Mouse (Mus musculus): Measurements from ENCODE around the gene Pex7. TPM values are rescaled to one million over a fixed set of nuclear protein-coding genes. Genes with fewer than 3 reads are reported as not detected.
A peak's percentile ranks its signal among the peaks of the same experiment; 100 is the strongest.

Gene Pex7
- polyA plus RNA-seq, 1 experiment from 2014 or later: 32.8 TPM

GRCm38 (mm10) chr10:19924256-19924655 lies 16.8 kb upstream of the Pex7 start:
- 70% methylated on average over 2 of the region's 2 CpGs for WGBS
- Histone ChIP-seq H3K27ac (ENCODE audit: low read length) (no peak overlapping the region), H3K9me3 (replicated peaks; ENCODE audit: control insufficient read depth, low read length, poor library complexity, severe bottlenecking) (no peaks in the 10 kb centered on the region), H3K4me3 (ENCODE audit: low read depth, low read length) (no peak overlapping the region), H3K4me2 (ENCODE audit: low read length) (no peak overlapping the region), H3K4me1 (ENCODE audit: control insufficient read depth, insufficient read depth, low read length) (no peaks in the 10 kb centered on the region), H3K36me3 (ENCODE audit: control insufficient read depth, insufficient read depth, low read length) (no peaks in the 10 kb centered on the region), H3K27me3 (ENCODE audit: control insufficient read depth, insufficient read depth, low read depth, low read length) (no peaks in the 10 kb centered on the region; the same call in 1 of the 2 replicates), H3K9ac (ENCODE audit: low read depth, low read length) (no peak overlapping the region)
- no peak for ATAC-seq

- H3K4me3 ChIP-seq (ENCODE audit: low read depth, low read length): no peak overlapping the region
- WGBS: 61% methylated on average over 4 of the region's 4 CpGs
- no peaks in the 10 kb centered on the region; the same call in 1 of the 2 replicates for H3K27me3 ChIP-seq (ENCODE audit: control insufficient read depth, insufficient read depth, low read depth, low read length)
- no peaks in the 10 kb centered on the region for H3K4me1 ChIP-seq (ENCODE audit: control insufficient read depth, insufficient read depth, low read length)
- no peak overlapping the region for H3K27ac ChIP-seq (ENCODE audit: low read length)
- no peaks in the 10 kb centered on the region for H3K9me3 ChIP-seq (replicated peaks; ENCODE audit: control insufficient read depth, low read length, poor library complexity, severe bottlenecking)
- H3K9ac ChIP-seq (ENCODE audit: low read depth, low read length): no peak overlapping the region
- ATAC-seq: no peak
- no peaks in the 10 kb centered on the region for H3K36me3 ChIP-seq (ENCODE audit: control insufficient read depth, insufficient read depth, low read length)
- H3K4me2 ChIP-seq (ENCODE audit: low read length): no peak overlapping the region
These were observed 14.9 kb upstream of the Pex7 start for GRCm38 (mm10) chr10:19922410-19922809.

DNA sequence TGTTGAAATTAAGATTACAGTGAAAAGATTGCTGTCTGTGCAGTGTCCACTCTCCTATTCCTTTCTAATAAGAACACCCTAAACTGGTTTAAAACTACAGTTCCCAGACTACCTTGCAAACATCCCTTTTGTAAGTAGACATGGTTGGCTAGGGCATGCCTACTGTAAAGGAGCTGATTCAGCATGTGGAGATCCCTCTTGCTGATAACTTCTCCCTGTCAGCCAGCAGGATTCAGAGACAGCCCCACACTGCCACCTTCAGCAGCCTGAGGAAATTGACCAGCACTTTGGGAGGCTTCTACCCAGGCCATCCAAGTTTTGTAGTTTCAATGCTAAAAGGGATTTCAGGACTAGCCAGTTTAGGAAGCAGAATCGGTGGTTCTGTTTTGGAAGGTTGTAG lies 7.8 kb upstream of the Pex7 start:
- H3K4me3 ChIP-seq (ENCODE audit: low read depth, low read length): no peak overlapping the region
- no peaks in the 10 kb centered on the region for H3K27me3 ChIP-seq (ENCODE audit: control insufficient read depth, insufficient read depth, low read depth, low read length)
- no peak overlapping the region for H3K27ac ChIP-seq (ENCODE audit: low read length)
- peak; percentile 92 for ATAC-seq
- H3K4me1 ChIP-seq (ENCODE audit: control insufficient read depth, insufficient read depth, low read length): no peaks in the 10 kb centered on the region
- no peak overlapping the region for H3K4me2 ChIP-seq (ENCODE audit: low read length)
- no peaks in the 10 kb centered on the region for H3K36me3 ChIP-seq (ENCODE audit: control insufficient read depth, insufficient read depth, low read length)
- no peaks in the 10 kb centered on the region for H3K9me3 ChIP-seq (replicated peaks; ENCODE audit: control insufficient read depth, low read length, poor library complexity, severe bottlenecking)
- 57% methylated on average over 1 of the region's 1 CpGs for WGBS
- H3K9ac ChIP-seq (ENCODE audit: low read depth, low read length): no peak overlapping the region

DNA sequence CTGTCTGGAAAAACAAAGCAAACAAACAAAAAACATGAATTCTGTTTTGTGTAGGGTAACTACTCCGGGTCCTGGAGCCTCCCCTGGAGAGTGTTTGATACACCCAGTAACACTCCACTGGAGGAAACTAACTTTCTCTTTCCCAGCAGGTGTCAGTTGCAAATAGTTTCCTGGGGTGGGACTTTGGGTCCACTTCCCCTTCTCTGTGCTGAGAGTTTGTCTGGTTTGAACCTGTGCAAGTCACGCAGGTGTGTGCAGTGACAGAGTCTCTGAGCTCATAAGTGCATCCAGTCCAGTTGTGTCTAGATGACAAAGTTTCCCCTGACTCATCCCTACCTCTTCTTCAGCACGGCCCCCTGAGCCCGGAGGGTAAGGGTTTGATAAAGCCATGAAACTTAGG lies 6.3 kb upstream of the Pex7 start:
- H3K4me2 ChIP-seq (ENCODE audit: low read length): no peak overlapping the region
- H3K4me3 ChIP-seq (ENCODE audit: low read depth, low read length): no peak overlapping the region
- H3K27me3 ChIP-seq (ENCODE audit: control insufficient read depth, insufficient read depth, low read depth, low read length): no peaks in the 10 kb centered on the region
- H3K9ac ChIP-seq (ENCODE audit: low read depth, low read length): no peak overlapping the region
- H3K9me3 ChIP-seq (replicated peaks; ENCODE audit: control insufficient read depth, low read length, poor library complexity, severe bottlenecking): no peaks in the 10 kb centered on the region
- ATAC-seq: no peak
- WGBS: 87% methylated on average over 4 of the region's 4 CpGs
- H3K4me1 ChIP-seq (ENCODE audit: control insufficient read depth, insufficient read depth, low read length): no peaks in the 10 kb centered on the region
- H3K27ac ChIP-seq (ENCODE audit: low read length): no peak overlapping the region
- no peaks in the 10 kb centered on the region for H3K36me3 ChIP-seq (ENCODE audit: control insufficient read depth, insufficient read depth, low read length)

DNA sequence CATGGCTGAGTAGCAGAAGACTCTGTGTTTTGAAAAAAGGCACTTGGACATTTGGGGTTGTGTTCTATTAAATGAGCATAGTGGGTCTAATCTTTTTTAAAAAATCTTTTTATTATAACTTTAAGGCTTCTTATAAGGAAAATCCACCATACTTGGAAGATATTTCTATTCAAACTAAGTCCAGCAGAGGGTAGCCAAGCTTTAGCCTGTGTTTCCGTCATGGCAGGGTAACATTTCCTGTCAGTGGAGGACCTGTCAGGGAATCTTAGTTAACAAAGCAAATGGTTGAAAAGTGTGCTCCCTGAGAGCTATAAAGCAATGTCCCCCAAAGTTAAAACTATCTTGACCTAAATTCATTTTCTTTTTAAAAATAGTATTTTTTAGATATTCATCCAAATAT lies 4.1 kb upstream of the Pex7 start:
- no peaks in the 10 kb centered on the region for H3K27me3 ChIP-seq (ENCODE audit: control insufficient read depth, insufficient read depth, low read depth, low read length)
- no peaks in the 10 kb centered on the region for H3K9me3 ChIP-seq (replicated peaks; ENCODE audit: control insufficient read depth, low read length, poor library complexity, severe bottlenecking)
- H3K36me3 ChIP-seq (ENCODE audit: control insufficient read depth, insufficient read depth, low read length): no peaks in the 10 kb centered on the region
- no peak overlapping the region for H3K9ac ChIP-seq (ENCODE audit: low read depth, low read length)
- no peak for ATAC-seq
- no peak overlapping the region for H3K27ac ChIP-seq (ENCODE audit: low read length)
- no peak overlapping the region for H3K4me2 ChIP-seq (ENCODE audit: low read length)
- H3K4me1 ChIP-seq (ENCODE audit: control insufficient read depth, insufficient read depth, low read length): no peaks in the 10 kb centered on the region; the same call in 1 of the 2 replicates
- WGBS: 20% methylated on average over 1 of the region's 1 CpGs
- no peak overlapping the region for H3K4me3 ChIP-seq (ENCODE audit: low read depth, low read length)

GRCm38 (mm10) chr10:19910516-19910915 lies 3.0 kb upstream of the Pex7 start:
- Histone ChIP-seq H3K36me3 (ENCODE audit: control insufficient read depth, insufficient read depth, low read length) (no peaks in the 10 kb centered on the region), H3K4me2 (ENCODE audit: low read length) (no peak overlapping the region), H3K9me3 (replicated peaks; ENCODE audit: control insufficient read depth, low read length, poor library complexity, severe bottlenecking) (no peaks in the 10 kb centered on the region), H3K27ac (ENCODE audit: low read length) (no peak overlapping the region), H3K4me1 (ENCODE audit: control insufficient read depth, insufficient read depth, low read length) (no peaks in the 10 kb centered on the region; the same call in 1 of the 2 replicates), H3K4me3 (ENCODE audit: low read depth, low read length) (no peak overlapping the region), H3K27me3 (ENCODE audit: control insufficient read depth, insufficient read depth, low read depth, low read length) (no peaks in the 10 kb centered on the region), H3K9ac (ENCODE audit: low read depth, low read length) (no peak overlapping the region)
- no peak for ATAC-seq
- 93% methylated on average over 2 of the region's 2 CpGs for WGBS

- 0 out of 2 replicates have a peak, but pooled peaks have one; percentile 23 for ATAC-seq
- WGBS: 84% methylated on average over 2 of the region's 2 CpGs
- no peaks in the 10 kb centered on the region for H3K9me3 ChIP-seq (replicated peaks; ENCODE audit: control insufficient read depth, low read length, poor library complexity, severe bottlenecking)
These were observed 587 bp upstream of the Pex7 start for GRCm38 (mm10) chr10:19908076-19908475.

GRCm38 (mm10) chr10:19904077-19904820 lies 3.2 kb downstream of the Pex7 start:
- no peaks in the 10 kb centered on the region for H3K9me3 ChIP-seq (replicated peaks; ENCODE audit: control insufficient read depth, low read length, poor library complexity, severe bottlenecking)
- 82% methylated on average over 13 of the region's 13 CpGs for WGBS
- H3K27ac ChIP-seq (ENCODE audit: low read length): no peak overlapping the region
- no peak overlapping the region for H3K9ac ChIP-seq (ENCODE audit: low read depth, low read length)
- H3K36me3 ChIP-seq (ENCODE audit: control insufficient read depth, insufficient read depth, low read length): no peaks in the 10 kb centered on the region
- H3K4me2 ChIP-seq (ENCODE audit: low read length): no peak overlapping the region
- no peak overlapping the region for H3K4me3 ChIP-seq (ENCODE audit: low read depth, low read length)
- H3K4me1 ChIP-seq (ENCODE audit: control insufficient read depth, insufficient read depth, low read length): no peaks in the 10 kb centered on the region; the same call in 1 of the 2 replicates
- ATAC-seq: no peak
- no peaks in the 10 kb centered on the region for H3K27me3 ChIP-seq (ENCODE audit: control insufficient read depth, insufficient read depth, low read depth, low read length)

More at GRCm38 (mm10) chr10:19908076-19908475, 587 bp upstream of the Pex7 start:
- H3K27me3 ChIP-seq (ENCODE audit: control insufficient read depth, insufficient read depth, low read depth, low read length): no peaks in the 10 kb centered on the region
- H3K36me3 ChIP-seq (ENCODE audit: control insufficient read depth, insufficient read depth, low read length): no peaks in the 10 kb centered on the region
- H3K27ac ChIP-seq (ENCODE audit: low read length): no peak overlapping the region
- H3K4me1 ChIP-seq (ENCODE audit: control insufficient read depth, insufficient read depth, low read length): no peaks in the 10 kb centered on the region; the same call in 1 of the 2 replicates
- no peak overlapping the region for H3K9ac ChIP-seq (ENCODE audit: low read depth, low read length)
- H3K4me2 ChIP-seq (ENCODE audit: low read length): no peak overlapping the region
- no peak overlapping the region for H3K4me3 ChIP-seq (ENCODE audit: low read depth, low read length)

- no peaks in the 10 kb centered on the region for H3K36me3 ChIP-seq (ENCODE audit: control insufficient read depth, insufficient read depth, low read length)
- no peak overlapping the region for H3K4me2 ChIP-seq (ENCODE audit: low read length)
- H3K27me3 ChIP-seq (ENCODE audit: control insufficient read depth, insufficient read depth, low read depth, low read length): no peaks in the 10 kb centered on the region
- 77% methylated on average over 7 of the region's 7 CpGs for WGBS
- no peaks in the 10 kb centered on the region; the same call in 1 of the 2 replicates for H3K4me1 ChIP-seq (ENCODE audit: control insufficient read depth, insufficient read depth, low read length)
- no peak overlapping the region for H3K27ac ChIP-seq (ENCODE audit: low read length)
- ATAC-seq: no peak
- H3K9me3 ChIP-seq (replicated peaks; ENCODE audit: control insufficient read depth, low read length, poor library complexity, severe bottlenecking): no peaks in the 10 kb centered on the region
- no peak overlapping the region for H3K4me3 ChIP-seq (ENCODE audit: low read depth, low read length)
- H3K9ac ChIP-seq (ENCODE audit: low read depth, low read length): no peak overlapping the region
These were observed 5.5 kb downstream of the Pex7 start for GRCm38 (mm10) chr10:19901992-19902391.
